Mouse (Mus musculus) cortical plate, adult 2 months (tissue): ENCODE results near the gene Emilin1.

Experiments used
- CTCF ChIP-seq: fragments of 200-500 bp; IDR thresholded peaks from 2 replicates; pipeline ENCODE4 v1.5.1; 2011; ENCODE audit warnings: mild to moderate bottlenecking, control low read depth, low read length; ENCODE audit not compliant: insufficient read depth; ENCODE audit errors: extremely low read depth
- POLR2A ChIP-seq: fragments of 200-500 bp; IDR thresholded peaks from 2 replicates; pipeline ENCODE4 v1.6.1; 2011; ENCODE audit warnings: mild to moderate bottlenecking, low read length, control low read depth; ENCODE audit not compliant: insufficient read depth; ENCODE audit errors: extremely low read depth

GRCm38 (mm10) chr5:30888337-30889087, 24.7 kb upstream of the Emilin1 start, which contains the start of gene Agbl5:
- 0 out of 2 replicates have a peak, but pooled peaks have one; percentile 28 for TF ChIP-seq POLR2A
- TF ChIP-seq CTCF: no peak
